Mouse (Mus musculus) C2C12 (cell line): ENCODE measurements around the gene Bbox1.

Experiments
- CEBPB ChIP-seq: IDR thresholded peaks from one replicate; pipeline ENCODE4 v1.6.1; 2011; ENCODE audit warnings: low read depth, mild to moderate bottlenecking, control low read depth, moderate library complexity
- CTCF ChIP-seq: IDR thresholded peaks from one replicate; pipeline ENCODE4 v1.5.1; 2011; ENCODE audit not compliant: control insufficient read depth, insufficient read depth, insufficient read length
- FOSL1 ChIP-seq: IDR thresholded peaks from one replicate; pipeline ENCODE4 v1.8.0; 2011; ENCODE audit warnings: mild to moderate bottlenecking, low read length; ENCODE audit not compliant: poor library complexity, insufficient read depth, severe bottlenecking
- MAX ChIP-seq: IDR thresholded peaks from one replicate; pipeline ENCODE4 v1.6.1; 2011; ENCODE audit warnings: mild to moderate bottlenecking, control low read depth
- MYOD1 ChIP-seq: IDR thresholded peaks from one replicate; pipeline ENCODE4 v1.6.1; 2011; ENCODE audit warnings: low read depth; ENCODE audit not compliant: control insufficient read depth, insufficient read length
- MYOG ChIP-seq: IDR thresholded peaks from one replicate; pipeline ENCODE4 v1.6.1; 2011; ENCODE audit not compliant: control insufficient read depth, insufficient read length; ENCODE audit errors: extremely low read depth
- USF1 ChIP-seq: IDR thresholded peaks from one replicate; pipeline ENCODE4 v1.6.1; 2011; ENCODE audit warnings: low read depth, mild to moderate bottlenecking, control low read depth, moderate library complexity

GRCm38 (mm10) chr2:110316116-110316883 is 1.9 kb upstream of the Bbox1 start:
- TF ChIP-seq CTCF (no peak), MYOD1 (no peak), FOSL1 (no peak), USF1 (no peak), CEBPB (no peak), MAX (no peak), MYOG (no peak)
